Mouse (Mus musculus) subcutaneous adipose tissue, adult 2 months (tissue): ENCODE measurements around the gene Tmem210. TPM values are rescaled to one million over a fixed set of nuclear protein-coding genes. Genes with fewer than 3 reads are reported as not detected.

Source experiments
- polyA plus RNA-seq: library from polyadenylated mRNA; depleted of rRNA; stranded (reverse); fragments of >200 nt; gene quantifications from 2 replicates; pipeline ENCODE4 v1.2.3, GENCODE M21; 2012; ENCODE audit warnings: low replicate concordance; rRNA removed

The Tmem210 gene
- polyA plus RNA-seq: not detected in 2 replicates

GRCm38 (mm10) chr2:25287927-25288649 lies at the start of gene Tmem210:
Gene Tmem210, plus strand, starts transcription at chr2:25288145.

GRCm38 (mm10) chr2:25242101-25242506 lies 45.8 kb upstream of the Tmem210 start, which contains the start of the genes Rnf208 and Cysrt1:
Gene Rnf208, plus strand, starts transcription at chr2:25242255.
Gene Cysrt1, minus strand, starts transcription at chr2:25242452.

GRCm38 (mm10) chr2:25246183-25247072 lies 41.5 kb upstream of the Tmem210 start, which contains the start of gene AL732309.1:
Gene AL732309.1, minus strand, starts transcription at chr2:25246863.

GRCm38 (mm10) chr2:25255284-25255779 lies 32.6 kb upstream of the Tmem210 start, which contains the start of gene Tmem203:
Gene Tmem203, plus strand, starts transcription at chr2:25255439.

GRCm38 (mm10) chr2:25262291-25262767 lies 25.6 kb upstream of the Tmem210 start, which contains the start of gene Tprn:
Gene Tprn, plus strand, starts transcription at chr2:25262618.

GRCm38 (mm10) chr2:25271827-25272511 lies 16.0 kb upstream of the Tmem210 start, which contains the start of the genes Ssna1 and Anapc2:
Gene Ssna1, minus strand, starts transcription at chr2:25272438.
Gene Anapc2, plus strand, starts transcription at chr2:25272478.

GRCm38 (mm10) chr2:25289651-25290050 lies 1.7 kb downstream of the Tmem210 start, which contains the start of gene Lrrc26:
Gene Lrrc26, plus strand, starts transcription at chr2:25289915.

GRCm38 (mm10) chr2:25318971-25319773 lies 31.2 kb downstream of the Tmem210 start, which contains the start of gene Grin1:
Gene Grin1, minus strand, starts transcription at chr2:25319187.

GRCm38 (mm10) chr2:25332286-25333160 lies 44.6 kb downstream of the Tmem210 start, which contains the start of gene Man1b1:
Gene Man1b1, plus strand, starts transcription at chr2:25332338.

Other genes with a start within 250 kb of the Tmem210 start
- gene Nsmf, start 233.8 kb upstream of the Tmem210 start, polyA plus RNA-seq: 128 and 234 TPM in 2 replicates
- 0.13 and 3.8 TPM in 2 replicates for gene Entpd8, start 207.8 kb upstream of the Tmem210 start, polyA plus RNA-seq
- gene Noxa1, start 193.0 kb upstream of the Tmem210 start, polyA plus RNA-seq: 0.11 and 7.3 TPM in 2 replicates
- 16.7 and 31.4 TPM in 2 replicates for gene Nrarp, start 107.4 kb upstream of the Tmem210 start, polyA plus RNA-seq
- 17.9 and 43.8 TPM in 2 replicates for gene Tor4a, start 91.3 kb upstream of the Tmem210 start, polyA plus RNA-seq
- 75.1 and 111 TPM in 2 replicates for gene Nelfb, start 76.7 kb upstream of the Tmem210 start, polyA plus RNA-seq
- not detected in 2 replicates for gene Stpg3, start 73.5 kb upstream of the Tmem210 start, polyA plus RNA-seq
- 0.10 and 0.34 TPM in 2 replicates for gene Fam166a, start 69.4 kb upstream of the Tmem210 start, polyA plus RNA-seq
- 485 and 490 TPM in 2 replicates for gene Tubb4b, start 63.4 kb upstream of the Tmem210 start, polyA plus RNA-seq
- gene Slc34a3, start 53.8 kb upstream of the Tmem210 start, polyA plus RNA-seq: not detected in 2 replicates
- 0.10 TPM in 1 of 2 replicates, not detected in the other for gene Rnf224, start 51.4 kb upstream of the Tmem210 start, polyA plus RNA-seq
- gene Rnf208, start 45.9 kb upstream of the Tmem210 start, polyA plus RNA-seq: 1.3 and 10.6 TPM in 2 replicates
- gene Cysrt1, start 45.7 kb upstream of the Tmem210 start, polyA plus RNA-seq: 0.68 TPM in 1 of 2 replicates, not detected in the other
- 15.6 and 27.5 TPM in 2 replicates for gene AL732309.1, start 41.3 kb upstream of the Tmem210 start, polyA plus RNA-seq
- 57.1 and 66.0 TPM in 2 replicates for gene Tmem203, start 32.7 kb upstream of the Tmem210 start, polyA plus RNA-seq
- 11.4 and 33.2 TPM in 2 replicates for gene Tprn, start 25.5 kb upstream of the Tmem210 start, polyA plus RNA-seq
- gene Ssna1, start 15.7 kb upstream of the Tmem210 start, polyA plus RNA-seq: 49.0 and 70.1 TPM in 2 replicates
- 155 and 178 TPM in 2 replicates for gene Anapc2, start 15.7 kb upstream of the Tmem210 start, polyA plus RNA-seq
- gene Lrrc26, start 1.8 kb downstream of the Tmem210 start, polyA plus RNA-seq: 0.13 and 4.6 TPM in 2 replicates
- 0.09 and 0.18 TPM in 2 replicates for gene Grin1, start 31.0 kb downstream of the Tmem210 start, polyA plus RNA-seq
- 16.3 and 40.9 TPM in 2 replicates for gene Man1b1, start 44.2 kb downstream of the Tmem210 start, polyA plus RNA-seq
- 61.1 and 76.0 TPM in 2 replicates for gene Dpp7, start 68.2 kb downstream of the Tmem210 start, polyA plus RNA-seq
- 24.0 and 65.2 TPM in 2 replicates for gene Uap1l1, start 77.5 kb downstream of the Tmem210 start, polyA plus RNA-seq
- gene Sapcd2, start 84.2 kb downstream of the Tmem210 start, polyA plus RNA-seq: 0.57 and 7.9 TPM in 2 replicates
- 78.1 and 108 TPM in 2 replicates for gene Entpd2, start 107.7 kb downstream of the Tmem210 start, polyA plus RNA-seq
- 272 and 300 TPM in 2 replicates for gene Npdc1, start 111.2 kb downstream of the Tmem210 start, polyA plus RNA-seq
- 0.62 and 0.96 TPM in 2 replicates for gene Fut7, start 135.1 kb downstream of the Tmem210 start, polyA plus RNA-seq
- gene Abca2, start 140.6 kb downstream of the Tmem210 start, polyA plus RNA-seq: 41.7 and 62.8 TPM in 2 replicates
- 1.8 and 3.2 TPM in 2 replicates for gene Clic3, start 168.7 kb downstream of the Tmem210 start, polyA plus RNA-seq
- 79.2 and 84.7 TPM in 2 replicates for gene Paxx, start 172.9 kb downstream of the Tmem210 start, polyA plus RNA-seq
- 1.2 and 6.5 TPM in 2 replicates for gene Ptgds, start 181.9 kb downstream of the Tmem210 start, polyA plus RNA-seq
- 0.33 TPM in 1 of 2 replicates, not detected in the other for gene Lcn12, start 205.8 kb downstream of the Tmem210 start, polyA plus RNA-seq
- 27.6 and 47.3 TPM in 2 replicates for gene Fbxw5, start 212.6 kb downstream of the Tmem210 start, polyA plus RNA-seq
- 5.9 and 7.9 TPM in 2 replicates for gene C8g, start 213.6 kb downstream of the Tmem210 start, polyA plus RNA-seq